Mouse (Mus musculus): ENCODE results near the gene Ascl4.

DNA sequence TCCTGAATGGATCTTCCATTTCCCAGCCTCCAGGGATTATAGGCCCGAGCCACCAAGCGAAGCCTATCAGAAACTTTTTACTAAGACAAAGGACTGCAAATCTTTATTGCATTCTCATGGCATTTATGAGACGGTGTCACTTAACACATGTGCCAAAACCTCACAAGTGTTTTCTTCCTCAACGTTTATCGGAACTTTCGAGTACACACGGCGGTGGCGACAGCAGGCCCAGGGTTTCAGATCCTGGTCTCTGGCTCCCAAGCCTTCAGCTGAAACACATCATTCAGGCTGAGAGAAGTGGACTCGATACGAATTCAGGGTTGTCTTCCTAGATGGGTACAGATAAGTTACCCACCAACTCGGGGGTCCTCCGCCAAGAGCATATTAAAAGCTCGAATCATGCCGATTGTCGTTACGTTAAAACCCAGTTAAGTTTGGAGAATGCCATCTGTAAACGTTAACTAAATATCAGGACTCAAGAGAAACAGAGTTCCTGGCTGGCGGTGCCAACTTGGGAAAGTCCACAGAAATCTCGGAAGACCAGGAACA is 29.5 kb downstream of the Ascl4 start:
- no peak for TF ChIP-seq HCFC1 (IDR thresholded peaks at IDR 0.05; ENCODE audit: borderline replicate concordance, insufficient read depth, low read length)
- no peak for TF ChIP-seq MAFK (IDR thresholded peaks at IDR 0.05; ENCODE audit: insufficient read depth, low read depth, low read length)
- no peak for TF ChIP-seq CHD2 (IDR thresholded peaks at IDR 0.05; ENCODE audit: low read depth, low read length)
- TF ChIP-seq ZNF384 (IDR thresholded peaks at IDR 0.05; ENCODE audit: low read depth, low read length) = no peak
- TF ChIP-seq ZC3H11A (IDR thresholded peaks at IDR 0.05; ENCODE audit: borderline replicate concordance, low read depth, low read length) = no peak

All from ES-E14 (cell line).